Mouse (Mus musculus) kidney, postnatal 14 days (tissue): Measurements from ENCODE around the gene Tex19.1.
A peak's percentile ranks its signal among the peaks of the same experiment; 100 is the strongest.
"Not testable (repeated sequence)": the region's sequence is repeated elsewhere in the genome, so short reads cannot be mapped to it uniquely, and the experiment has no call there.

ENCODE experiments used
- DNase-seq: peaks from one replicate; pipeline ENCODE4 v3.0.0; 2022; ENCODE audit warnings: mixed read lengths

Tex19.1 gene

GRCm38 (mm10) chr11:121145865-121146264 is at the start of gene Tex19.1:
Gene Tex19.1, plus strand, starts transcription at chr11:121146143.
- DNase-seq, result no peak

GRCm38 (mm10) chr11:121099762-121100161 is 46.2 kb upstream of the Tex19.1 start:
- peak; percentile 48 for DNase-seq

- peak; percentile 61 for DNase-seq
Observed at GRCm38 (mm10) chr11:121100692-121101091, 45.3 kb upstream of the Tex19.1 start.

GRCm38 (mm10) chr11:121101124-121101805 is 44.7 kb upstream of the Tex19.1 start:
- DNase-seq, result peak; percentile 47

GRCm38 (mm10) chr11:121107242-121107641 is 38.7 kb upstream of the Tex19.1 start:
- not testable (repeated sequence) for DNase-seq

- peak; percentile 61 for DNase-seq
Observed at GRCm38 (mm10) chr11:121108061-121108460, 37.9 kb upstream of the Tex19.1 start.

- peak; percentile 76 for DNase-seq
Observed at GRCm38 (mm10) chr11:121109986-121110385, 36.0 kb upstream of the Tex19.1 start.

- no peak for DNase-seq
Observed at GRCm38 (mm10) chr11:121111051-121111450, 34.9 kb upstream of the Tex19.1 start.

GRCm38 (mm10) chr11:121111601-121112000 is 34.3 kb upstream of the Tex19.1 start:
- no peak for DNase-seq

- no peak for DNase-seq
Observed at GRCm38 (mm10) chr11:121112091-121112775, 33.7 kb upstream of the Tex19.1 start.

GRCm38 (mm10) chr11:121118106-121118505 is 27.8 kb upstream of the Tex19.1 start:
- no peak for DNase-seq

GRCm38 (mm10) chr11:121118577-121118976 is 27.4 kb upstream of the Tex19.1 start, which contains the start of gene Tex19.2:
Gene Tex19.2, minus strand, starts transcription at chr11:121118677.
- DNase-seq, result no peak

GRCm38 (mm10) chr11:121121151-121121550 is 24.8 kb upstream of the Tex19.1 start:
- DNase-seq, result no peak

GRCm38 (mm10) chr11:121122024-121122670 is 23.8 kb upstream of the Tex19.1 start:
- no peak for DNase-seq

GRCm38 (mm10) chr11:121123438-121123837 is 22.5 kb upstream of the Tex19.1 start:
- no peak for DNase-seq

GRCm38 (mm10) chr11:121125522-121126172 is 20.3 kb upstream of the Tex19.1 start:
- DNase-seq, result no peak

- no peak for DNase-seq
Observed at GRCm38 (mm10) chr11:121126395-121126794, 19.5 kb upstream of the Tex19.1 start.

- no peak for DNase-seq
Observed at GRCm38 (mm10) chr11:121127441-121127840, 18.5 kb upstream of the Tex19.1 start.

- DNase-seq, result no peak
Observed at GRCm38 (mm10) chr11:121129616-121130015, 16.3 kb upstream of the Tex19.1 start.

- DNase-seq, result no peak
Observed at GRCm38 (mm10) chr11:121134600-121134999, 11.3 kb upstream of the Tex19.1 start.

- no peak for DNase-seq
Observed at GRCm38 (mm10) chr11:121137682-121138081, 8.3 kb upstream of the Tex19.1 start.

- no peak for DNase-seq
Observed at GRCm38 (mm10) chr11:121138732-121139131, 7.2 kb upstream of the Tex19.1 start.

GRCm38 (mm10) chr11:121143325-121144015 is 2.5 kb upstream of the Tex19.1 start:
- DNase-seq, result no peak
